ENCODE assay signal across 8 mouse cellular contexts in genomic region chr1:86586992-86587391, GRCm38 (mm10). TPM values are rescaled to one million over a fixed set of nuclear protein-coding genes. Genes with fewer than 3 reads are reported as not detected.
A peak's percentile ranks its signal among the peaks of the same experiment; 100 is the strongest.
DNase-seq lines count a peak whose midpoint lies in the region; ATAC-seq and TF ChIP-seq lines count a peak whose summit lies in the region.

No protein-coding gene starts in this region.

- no peak for TF ChIP-seq CTCF in bone marrow macrophage, adult 2 months (IDR thresholded peaks at IDR 0.05; ENCODE audit: low read depth, low read length)

- H3K36me3 ChIP-seq in erythroblast, embryonic 14.5 days (ENCODE audit: control insufficient read depth): peaks cover 32% of the 10 kb centered on the region
- no peaks in the 10 kb centered on the region; the same call in 1 of the 2 replicates for H3K36me3 ChIP-seq in heart, embryonic 11.5 days (ENCODE audit: control insufficient read depth, insufficient read depth, low read length)
- 0 out of 2 replicates have a peak, but pooled peaks cover 2% of the 10 kb centered on the region for H3K36me3 ChIP-seq in kidney, embryonic 16.5 days (ENCODE audit: insufficient read depth, low read length)
- H3K36me3 ChIP-seq in liver, embryonic 11.5 days (ENCODE audit: control insufficient read depth, insufficient read depth, low read length): 0 out of 2 replicates have a peak, but pooled peaks cover 2% of the 10 kb centered on the region
- H3K36me3 ChIP-seq in stomach, embryonic 14.5 days (ENCODE audit: control insufficient read depth, insufficient read depth, low read length): peaks cover 11% of the 10 kb centered on the region; the same call in 1 of the 2 replicates

- peak overlapping the region; percentile 89 for H3K9ac ChIP-seq in heart, embryonic 11.5 days (ENCODE audit: low read depth, low read length)
- peak overlapping the region; percentile 84 for H3K9ac ChIP-seq in kidney, embryonic 16.5 days (replicated peaks; ENCODE audit: low read length)
- H3K9ac ChIP-seq in liver, embryonic 11.5 days (ENCODE audit: low read depth, low read length): peak overlapping the region; percentile 76
- H3K9ac ChIP-seq in stomach, embryonic 14.5 days (replicated peaks; ENCODE audit: low read depth, low read length): peak overlapping the region; percentile 72

- no peak overlapping the region for H3K27ac ChIP-seq in bone marrow macrophage, adult 2 months (ENCODE audit: insufficient read depth, low read depth, low read length)
- H3K27ac ChIP-seq in heart, embryonic 11.5 days (ENCODE audit: low read depth, low read length): 0 out of 2 replicates have a peak overlapping the region, but pooled peaks have one; percentile 35
- no peak overlapping the region for H3K27ac ChIP-seq in kidney, embryonic 16.5 days (ENCODE audit: low read length)
- H3K27ac ChIP-seq in liver, embryonic 11.5 days (ENCODE audit: low read depth, low read length): no peak overlapping the region
- H3K27ac ChIP-seq in stomach, embryonic 14.5 days (ENCODE audit: low read length): no peak overlapping the region

- H3K4me3 ChIP-seq in bone marrow macrophage, adult 2 months (ENCODE audit: insufficient read depth, low read length): peak overlapping the region; percentile 93
- peak overlapping the region; percentile 80 for H3K4me3 ChIP-seq in erythroblast, embryonic 14.5 days (replicated peaks)
- peak overlapping the region; percentile 93 for H3K4me3 ChIP-seq in heart, embryonic 11.5 days (ENCODE audit: low read depth, low read length)
- peak overlapping the region; percentile 93 for H3K4me3 ChIP-seq in kidney, embryonic 16.5 days (ENCODE audit: low read length)
- peak overlapping the region; percentile 83 for H3K4me3 ChIP-seq in liver, embryonic 11.5 days (ENCODE audit: low read depth, low read length)
- H3K4me3 ChIP-seq in stomach, embryonic 14.5 days (ENCODE audit: low read depth, low read length): peak overlapping the region; percentile 94

- H3K27me3 ChIP-seq in erythroblast, embryonic 14.5 days (ENCODE audit: control insufficient read depth): no peaks in the 10 kb centered on the region
- no peaks in the 10 kb centered on the region for H3K27me3 ChIP-seq in heart, embryonic 11.5 days (ENCODE audit: control insufficient read depth, insufficient read depth, low read length)
- H3K27me3 ChIP-seq in kidney, embryonic 16.5 days (ENCODE audit: insufficient read depth, low read length): no peaks in the 10 kb centered on the region
- H3K27me3 ChIP-seq in liver, embryonic 11.5 days (replicated peaks; ENCODE audit: control insufficient read depth, insufficient read depth, low read length): no peaks in the 10 kb centered on the region
- no peaks in the 10 kb centered on the region for H3K27me3 ChIP-seq in stomach, embryonic 14.5 days (ENCODE audit: control insufficient read depth, insufficient read depth, low read length)

- no peak for ATAC-seq in heart, embryonic 11.5 days (replicated peaks; ENCODE audit: insufficient number of reproducible peaks, low FRiP score, low TSS enrichment)
- peak; percentile 4; the same call in 1 of the 2 replicates for ATAC-seq in kidney, embryonic 16.5 days (ENCODE audit: low FRiP score, low TSS enrichment)
- ATAC-seq in liver, embryonic 11.5 days (replicated peaks; ENCODE audit: low FRiP score): no peak
- ATAC-seq in stomach, embryonic 14.5 days (ENCODE audit: insufficient number of reproducible peaks, insufficient read depth, low FRiP score, low read depth): 0 out of 2 replicates have a peak, but pooled peaks have one; percentile 20

- TF ChIP-seq POLR2A in bone marrow macrophage, adult 2 months (IDR thresholded peaks at IDR 0.05; ENCODE audit: borderline replicate concordance, low read depth, low read length): no peak

- no peaks in the 10 kb centered on the region for H3K9me3 ChIP-seq in erythroblast, embryonic 14.5 days (ENCODE audit: control insufficient read depth, low read length)
- no peaks in the 10 kb centered on the region for H3K9me3 ChIP-seq in heart, embryonic 11.5 days (replicated peaks; ENCODE audit: control insufficient read depth, low read length)
- no peaks in the 10 kb centered on the region for H3K9me3 ChIP-seq in kidney, embryonic 16.5 days (ENCODE audit: low read length)
- H3K9me3 ChIP-seq in liver, embryonic 11.5 days (ENCODE audit: control insufficient read depth, low read length): no peaks in the 10 kb centered on the region
- H3K9me3 ChIP-seq in stomach, embryonic 14.5 days (ENCODE audit: control insufficient read depth, low read depth, low read length): no peaks in the 10 kb centered on the region

- DNase-seq in A20 (ENCODE audit: low read depth, low spot score): peak; percentile 86
- DNase-seq in liver, embryonic 11.5 days (ENCODE audit: low spot score): peak; percentile 83
- peak; percentile 85 for DNase-seq in naive thymus-derived CD4-positive, alpha-beta T cell, adult 2 months (ENCODE audit: low read depth)

- WGBS in heart, embryonic 11.5 days (ENCODE audit: insufficient replicate concordance): under 1% methylated on average over 26 of the region's 26 CpGs
- under 1% methylated on average over 26 of the region's 26 CpGs for WGBS in kidney, embryonic 16.5 days
- WGBS in liver, embryonic 11.5 days: under 1% methylated on average over 26 of the region's 26 CpGs
- WGBS in stomach, embryonic 14.5 days: under 1% methylated on average over 26 of the region's 26 CpGs

- H3K4me2 ChIP-seq in heart, embryonic 11.5 days: peak overlapping the region; percentile 92
- H3K4me2 ChIP-seq in kidney, embryonic 16.5 days (replicated peaks; ENCODE audit: low read depth, low read length): peak overlapping the region; percentile 74
- H3K4me2 ChIP-seq in liver, embryonic 11.5 days: peak overlapping the region; percentile 81
- peak overlapping the region; percentile 85 for H3K4me2 ChIP-seq in stomach, embryonic 14.5 days (replicated peaks; ENCODE audit: low read depth, low read length)

- H3K4me1 ChIP-seq in bone marrow macrophage, adult 2 months (ENCODE audit: control insufficient read depth, insufficient read depth, low read length): peaks cover 5% of the 10 kb centered on the region
- peaks cover 35% of the 10 kb centered on the region for H3K4me1 ChIP-seq in erythroblast, embryonic 14.5 days (ENCODE audit: control insufficient read depth)
- peaks cover 5% of the 10 kb centered on the region; the same call in 1 of the 2 replicates for H3K4me1 ChIP-seq in heart, embryonic 11.5 days (ENCODE audit: control insufficient read depth, insufficient read depth, low read length)
- H3K4me1 ChIP-seq in kidney, embryonic 16.5 days (ENCODE audit: insufficient read depth, low read length): peaks cover 17% of the 10 kb centered on the region
- 0 out of 2 replicates have a peak, but pooled peaks cover 10% of the 10 kb centered on the region for H3K4me1 ChIP-seq in liver, embryonic 11.5 days (replicated peaks; ENCODE audit: control insufficient read depth, insufficient read depth, low read length)
- peaks cover 6% of the 10 kb centered on the region; the same call in 1 of the 2 replicates for H3K4me1 ChIP-seq in stomach, embryonic 14.5 days (ENCODE audit: control insufficient read depth, insufficient read depth, low read length)

RNA-seq across cellular contexts. Expression of gene Cops7b, which starts 4.3 kb away (rescaled TPM):
- 20.9 and 22.4 TPM in 2 replicates for polyA plus RNA-seq in bone marrow macrophage, adult 2 months (2012; ENCODE audit: insufficient read depth, insufficient read length, missing spikeins)
- 1.8 and 2.0 TPM in 2 replicates for polyA plus RNA-seq in erythroblast, embryonic 14.5 days (2012)
- polyA plus RNA-seq in heart, embryonic 11.5 days (2014; fragmentation: Nextera tagmentation; extraction: Ambion mirVana): 27.2 and 30.0 TPM in 2 replicates
- polyA plus RNA-seq in kidney, embryonic 16.5 days (2015; fragmentation: Nextera tagmentation; extraction: Ambion mirVana): 45.4 and 47.6 TPM in 2 replicates
- 30.8 and 33.4 TPM in 2 replicates for polyA plus RNA-seq in liver, embryonic 11.5 days (2014; fragmentation: Nextera tagmentation; extraction: Ambion mirVana)
- polyA plus RNA-seq in stomach, embryonic 14.5 days (2014; fragmentation: Nextera tagmentation; extraction: Ambion mirVana): 38.2 and 38.9 TPM in 2 replicates

RNA-seq across cellular contexts. Expression of gene Pde6d, which starts 4.6 kb away (rescaled TPM):
- 33.6 and 39.7 TPM in 2 replicates for polyA plus RNA-seq in bone marrow macrophage, adult 2 months (2012; ENCODE audit: insufficient read depth, insufficient read length, missing spikeins)
- 6.6 and 8.1 TPM in 2 replicates for polyA plus RNA-seq in erythroblast, embryonic 14.5 days (2012)
- polyA plus RNA-seq in heart, embryonic 11.5 days (2014; fragmentation: Nextera tagmentation; extraction: Ambion mirVana): 71.4 and 71.6 TPM in 2 replicates
- 50.9 and 52.8 TPM in 2 replicates for polyA plus RNA-seq in kidney, embryonic 16.5 days (2015; fragmentation: Nextera tagmentation; extraction: Ambion mirVana)
- polyA plus RNA-seq in liver, embryonic 11.5 days (2014; fragmentation: Nextera tagmentation; extraction: Ambion mirVana): 48.1 and 52.1 TPM in 2 replicates
- 48.4 and 56.6 TPM in 2 replicates for polyA plus RNA-seq in stomach, embryonic 14.5 days (2014; fragmentation: Nextera tagmentation; extraction: Ambion mirVana)

Comparison
In these comparisons a context has a peak if more than half of its experiments do, and no peak if none do; other contexts are left out.
1. ATAC-seq: peak in kidney, embryonic 16.5 days (single experiment) and stomach, embryonic 14.5 days (single experiment); none in heart, embryonic 11.5 days (single experiment) and liver, embryonic 11.5 days (single experiment).
2. Peak in every context shown above with its lines, with median percentiles within 50 percentile points of each other: DNase-seq, H3K4me3 ChIP-seq, H3K4me2 ChIP-seq and H3K9ac ChIP-seq.